Mouse (Mus musculus): ENCODE results near the gene Gm28308.

GRCm38 (mm10) chr6:52177806-52178205, 35.3 kb downstream of the Gm28308 start:
- TF ChIP-seq TAL1 (IDR thresholded peaks at IDR 0.05; ENCODE audit: low read length) (no peak), GATA1 (IDR thresholded peaks at IDR 0.05; ENCODE audit: low read length) (no peak)
